Mouse (Mus musculus): ENCODE data around the gene Barx1. TPM values are rescaled to one million over a fixed set of nuclear protein-coding genes. Genes with fewer than 3 reads are reported as not detected.
A peak's percentile ranks its signal among the peaks of the same experiment; 100 is the strongest.

Barx1 gene
- polyA plus RNA-seq, 1 experiment from 2014 or later, result not detected

GRCm38 (mm10) chr13:48686666-48687065 lies 23.9 kb downstream of the Barx1 start:
- H3K9ac ChIP-seq, result no peak overlapping the region
- no peak for ATAC-seq (ENCODE audit: low FRiP score, low read depth)
- 36% methylated on average over 5 of the region's 5 CpGs for WGBS
- H3K4me3 ChIP-seq, result no peak overlapping the region
- no peaks in the 10 kb centered on the region for H3K4me1 ChIP-seq (replicated peaks)
- no peaks in the 10 kb centered on the region for H3K36me3 ChIP-seq
- H3K4me2 ChIP-seq, result no peak overlapping the region
- no peaks in the 10 kb centered on the region; the same call in 1 of the 2 replicates for H3K27me3 ChIP-seq
- H3K27ac ChIP-seq (replicated peaks), result no peak overlapping the region
- H3K9me3 ChIP-seq, result no peaks in the 10 kb centered on the region

GRCm38 (mm10) chr13:48691991-48692390 lies 29.2 kb downstream of the Barx1 start:
- Histone ChIP-seq H3K36me3 (no peaks in the 10 kb centered on the region), H3K4me3 (no peak overlapping the region), H3K27ac (replicated peaks) (no peak overlapping the region), H3K4me1 (replicated peaks) (peaks cover 12% of the 10 kb centered on the region), H3K9ac (no peak overlapping the region), H3K4me2 (no peak overlapping the region), H3K9me3 (no peaks in the 10 kb centered on the region), H3K27me3 (no peaks in the 10 kb centered on the region; the same call in 1 of the 2 replicates)
- no peak for ATAC-seq (ENCODE audit: low FRiP score, low read depth)
- WGBS, result 59% methylated on average over 2 of the region's 2 CpGs

GRCm38 (mm10) chr13:48694090-48695064 lies 31.6 kb downstream of the Barx1 start:
- peak; percentile 46; the same call in 1 of the 2 replicates for ATAC-seq (ENCODE audit: low FRiP score, low read depth)
- no peaks in the 10 kb centered on the region for H3K27me3 ChIP-seq
- no peak overlapping the region for H3K4me2 ChIP-seq
- no peak overlapping the region for H3K27ac ChIP-seq (replicated peaks)
- no peak overlapping the region for H3K9ac ChIP-seq
- H3K4me1 ChIP-seq (replicated peaks), result peaks cover 12% of the 10 kb centered on the region
- no peaks in the 10 kb centered on the region for H3K9me3 ChIP-seq
- no peak overlapping the region for H3K4me3 ChIP-seq
- H3K36me3 ChIP-seq, result no peaks in the 10 kb centered on the region
- 55% methylated on average over 27 of the region's 27 CpGs for WGBS

GRCm38 (mm10) chr13:48706385-48706951 lies 43.7 kb downstream of the Barx1 start:
- Histone ChIP-seq H3K4me2 (peak overlapping the region; percentile 47), H3K9me3 (no peaks in the 10 kb centered on the region), H3K27ac (replicated peaks) (no peak overlapping the region), H3K36me3 (no peaks in the 10 kb centered on the region), H3K4me1 (replicated peaks) (peaks cover 9% of the 10 kb centered on the region), H3K4me3 (peak overlapping the region; percentile 31), H3K9ac (0 out of 2 replicates have a peak overlapping the region, but pooled peaks have one; percentile 0), H3K27me3 (no peaks in the 10 kb centered on the region)
- 1% methylated on average over 18 of the region's 21 CpGs for WGBS
- peak; percentile 69; the same call in 1 of the 2 replicates for ATAC-seq (ENCODE audit: low FRiP score, low read depth)

GRCm38 (mm10) chr13:48712675-48713074 lies 49.9 kb downstream of the Barx1 start:
- H3K4me1 ChIP-seq (replicated peaks), result no peaks in the 10 kb centered on the region
- no peak overlapping the region for H3K27ac ChIP-seq (replicated peaks)
- no peaks in the 10 kb centered on the region for H3K36me3 ChIP-seq
- H3K4me2 ChIP-seq, result no peak overlapping the region
- no peak overlapping the region for H3K9ac ChIP-seq
- WGBS, result 92% methylated on average over 2 of the region's 2 CpGs
- H3K4me3 ChIP-seq, result no peak overlapping the region
- H3K9me3 ChIP-seq, result no peaks in the 10 kb centered on the region
- ATAC-seq (ENCODE audit: low FRiP score, low read depth), result no peak
- no peaks in the 10 kb centered on the region for H3K27me3 ChIP-seq

- Histone ChIP-seq H3K27ac (replicated peaks) (no peak overlapping the region), H3K27me3 (no peaks in the 10 kb centered on the region), H3K4me3 (no peak overlapping the region), H3K4me1 (replicated peaks) (no peaks in the 10 kb centered on the region), H3K9ac (no peak overlapping the region), H3K36me3 (no peaks in the 10 kb centered on the region), H3K9me3 (no peaks in the 10 kb centered on the region), H3K4me2 (no peak overlapping the region)
- WGBS, result 68% methylated on average over 4 of the region's 4 CpGs
- ATAC-seq (ENCODE audit: low FRiP score, low read depth), result no peak
Observed at GRCm38 (mm10) chr13:48716075-48716474, 53.3 kb downstream of the Barx1 start.

Other genes starting within 250 kb of the Barx1 start
- gene Zfp169, start 149.5 kb upstream of the Barx1 start, polyA plus RNA-seq (2015; fragmentation: Nextera tagmentation; extraction: Ambion mirVana), result 4.4 and 5.6 TPM in 2 replicates
- 2.8 and 3.3 TPM in 2 replicates for gene A830005F24Rik, start 149.4 kb upstream of the Barx1 start, polyA plus RNA-seq (2015; fragmentation: Nextera tagmentation; extraction: Ambion mirVana)
- gene Ptpdc1, start 37.3 kb upstream of the Barx1 start, polyA plus RNA-seq (2015; fragmentation: Nextera tagmentation; extraction: Ambion mirVana), result 16.4 and 17.2 TPM in 2 replicates
- 8.2 and 8.5 TPM in 2 replicates for gene Phf2, start 208.1 kb downstream of the Barx1 start, polyA plus RNA-seq (2015; fragmentation: Nextera tagmentation; extraction: Ambion mirVana)